Mouse (Mus musculus): ENCODE data around the gene Agbl4. TPM values are rescaled to one million over a fixed set of nuclear protein-coding genes. Genes with fewer than 3 reads are reported as not detected.
"Not testable (repeated sequence)": the region's sequence is repeated elsewhere in the genome, so short reads cannot be mapped to it uniquely, and the experiment has no call there.

Agbl4 gene
- polyA plus RNA-seq, 1 experiment from 2014 or later: 1.5 TPM

GRCm38 (mm10) chr4:111147748-111148147 is 750.3 kb downstream of the Agbl4 start:
- Histone ChIP-seq H3K4me2 (no peak overlapping the region), H3K9me3 (replicated peaks) (no peaks in the 10 kb centered on the region), H3K27me3 (no peaks in the 10 kb centered on the region), H3K4me1 (replicated peaks) (no peaks in the 10 kb centered on the region), H3K9ac (no peak overlapping the region), H3K27ac (no peak overlapping the region), H3K4me3 (no peak overlapping the region), H3K36me3 (no peaks in the 10 kb centered on the region)
- WGBS: 77% methylated on average over 1 of the region's 1 CpGs
- ATAC-seq (replicated peaks; ENCODE audit: insufficient number of reproducible peaks, insufficient read depth, low FRiP score, low read depth): no peak

DNA sequence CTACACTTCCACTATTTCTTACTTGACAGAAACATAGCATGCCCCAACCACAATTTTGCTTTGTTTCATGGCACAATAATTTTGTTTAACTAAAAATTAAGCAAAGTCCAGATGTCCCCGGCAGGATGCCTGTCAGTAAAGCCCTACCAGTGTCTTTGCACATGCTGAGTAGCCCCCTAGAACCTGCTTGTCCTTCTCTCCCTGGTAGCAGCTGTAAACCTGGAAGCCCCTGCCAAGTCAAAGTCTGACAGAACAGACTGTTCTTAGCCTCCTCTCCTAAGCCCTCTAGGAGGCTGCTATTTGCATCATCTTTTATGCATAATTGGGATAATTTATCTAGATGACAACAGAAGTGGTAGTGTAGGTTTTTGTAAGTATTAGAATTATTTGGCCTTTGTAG is 758.4 kb downstream of the Agbl4 start:
- Histone ChIP-seq H3K27me3 (no peaks in the 10 kb centered on the region), H3K4me1 (replicated peaks) (no peaks in the 10 kb centered on the region), H3K27ac (no peak overlapping the region), H3K4me3 (no peak overlapping the region), H3K36me3 (no peaks in the 10 kb centered on the region), H3K9me3 (replicated peaks) (no peaks in the 10 kb centered on the region), H3K4me2 (no peak overlapping the region), H3K9ac (no peak overlapping the region)
- WGBS: 77% methylated on average over 1 of the region's 1 CpGs
- ATAC-seq (replicated peaks; ENCODE audit: insufficient number of reproducible peaks, insufficient read depth, low FRiP score, low read depth): no peak

DNA sequence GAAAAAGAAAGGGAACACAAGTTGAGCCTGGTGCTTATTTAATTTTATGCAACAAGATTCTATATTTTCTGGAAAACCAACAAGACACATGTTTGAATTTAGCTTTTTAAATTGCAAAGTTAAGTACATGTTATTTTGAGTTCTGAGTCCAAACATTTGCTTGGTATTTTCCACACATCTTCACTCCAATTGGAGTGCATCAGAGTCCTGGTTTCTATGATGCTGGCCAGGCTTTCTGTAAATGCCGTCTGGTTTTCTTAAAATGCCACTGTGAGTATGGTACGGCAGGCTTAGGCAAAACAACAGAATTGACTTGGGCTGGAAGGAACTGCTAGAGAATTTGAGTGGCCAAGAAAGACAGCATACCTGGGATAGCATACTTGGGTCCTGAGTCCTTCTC is 784.0 kb downstream of the Agbl4 start:
- ATAC-seq (replicated peaks; ENCODE audit: insufficient number of reproducible peaks, insufficient read depth, low FRiP score, low read depth): no peak
- 61% methylated on average over 2 of the region's 2 CpGs for WGBS
- Histone ChIP-seq H3K9ac (no peak overlapping the region), H3K27me3 (no peaks in the 10 kb centered on the region), H3K4me3 (no peak overlapping the region), H3K4me2 (no peak overlapping the region), H3K36me3 (no peaks in the 10 kb centered on the region), H3K27ac (no peak overlapping the region), H3K9me3 (replicated peaks) (no peaks in the 10 kb centered on the region), H3K4me1 (replicated peaks) (no peaks in the 10 kb centered on the region)

- Histone ChIP-seq H3K4me1 (replicated peaks) (no peaks in the 10 kb centered on the region), H3K4me2 (no peak overlapping the region), H3K9ac (no peak overlapping the region), H3K36me3 (no peaks in the 10 kb centered on the region), H3K27ac (no peak overlapping the region), H3K4me3 (no peak overlapping the region), H3K9me3 (replicated peaks) (no peaks in the 10 kb centered on the region), H3K27me3 (no peaks in the 10 kb centered on the region)
- ATAC-seq (replicated peaks; ENCODE audit: insufficient number of reproducible peaks, insufficient read depth, low FRiP score, low read depth): no peak
- 74% methylated on average over 2 of the region's 2 CpGs for WGBS
These were observed 802.6 kb downstream of the Agbl4 start for GRCm38 (mm10) chr4:111200100-111200499.

DNA sequence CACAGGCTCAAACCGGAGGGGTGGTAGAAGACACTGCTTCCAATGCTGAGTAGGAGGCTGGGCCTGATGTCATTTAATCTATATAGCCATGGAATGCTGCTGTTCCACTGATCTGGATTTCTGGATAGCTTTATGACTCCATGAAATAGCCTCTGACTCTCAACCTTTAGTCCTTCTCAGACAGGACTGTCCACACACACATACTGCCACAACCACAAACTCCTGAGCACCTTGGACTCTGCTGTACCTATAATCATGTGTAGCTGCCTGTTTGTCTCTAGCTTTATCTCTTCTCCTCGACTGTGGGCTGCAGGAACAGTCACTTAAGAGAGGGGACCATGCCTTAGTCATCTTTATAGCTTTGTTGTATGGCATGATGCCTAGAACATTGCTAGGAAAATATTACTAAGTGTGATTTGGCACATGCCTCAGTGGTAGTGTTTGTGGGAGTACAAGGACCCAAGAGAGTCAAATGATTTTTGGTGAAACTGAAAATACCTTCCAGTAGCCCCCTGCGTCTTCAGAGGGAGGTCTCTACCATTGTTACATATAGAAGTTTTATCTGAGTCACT is 817.8 kb downstream of the Agbl4 start:
- Histone ChIP-seq H3K9ac (no peak overlapping the region), H3K4me3 (no peak overlapping the region), H3K9me3 (replicated peaks) (no peaks in the 10 kb centered on the region), H3K36me3 (no peaks in the 10 kb centered on the region), H3K27ac (no peak overlapping the region), H3K4me2 (no peak overlapping the region), H3K27me3 (no peaks in the 10 kb centered on the region), H3K4me1 (replicated peaks) (no peaks in the 10 kb centered on the region)
- 52% methylated on average over 3 of the region's 3 CpGs for WGBS
- ATAC-seq (replicated peaks; ENCODE audit: insufficient number of reproducible peaks, insufficient read depth, low FRiP score, low read depth): no peak

DNA sequence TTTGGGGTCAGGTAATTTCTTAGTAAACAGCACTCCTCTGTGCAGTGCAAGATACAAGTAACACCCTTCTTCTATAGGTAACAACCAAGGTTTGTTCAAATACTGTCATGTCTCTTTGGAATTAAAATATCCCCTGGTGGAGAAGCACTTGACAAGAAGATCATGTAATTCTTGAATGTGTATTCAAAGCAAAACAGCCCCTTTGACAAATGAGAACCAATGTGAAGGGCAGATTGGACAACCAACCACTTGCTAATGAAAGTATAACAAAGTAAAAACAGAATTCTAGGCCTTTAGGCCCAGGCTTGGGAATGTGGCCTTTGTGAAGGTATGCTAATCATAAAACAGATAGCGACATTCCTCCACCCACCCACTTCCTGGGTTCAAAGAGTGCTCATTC is 821.6 kb downstream of the Agbl4 start:
- H3K4me3 ChIP-seq; H3K27me3 ChIP-seq; H3K36me3 ChIP-seq; H3K9me3 ChIP-seq (replicated peaks); H3K4me1 ChIP-seq (replicated peaks); ATAC-seq (replicated peaks; ENCODE audit: insufficient number of reproducible peaks, insufficient read depth, low FRiP score, low read depth); H3K27ac ChIP-seq; H3K4me2 ChIP-seq; H3K9ac ChIP-seq: not testable (repeated sequence)
- 74% methylated on average over 1 of the region's 1 CpGs for WGBS

DNA sequence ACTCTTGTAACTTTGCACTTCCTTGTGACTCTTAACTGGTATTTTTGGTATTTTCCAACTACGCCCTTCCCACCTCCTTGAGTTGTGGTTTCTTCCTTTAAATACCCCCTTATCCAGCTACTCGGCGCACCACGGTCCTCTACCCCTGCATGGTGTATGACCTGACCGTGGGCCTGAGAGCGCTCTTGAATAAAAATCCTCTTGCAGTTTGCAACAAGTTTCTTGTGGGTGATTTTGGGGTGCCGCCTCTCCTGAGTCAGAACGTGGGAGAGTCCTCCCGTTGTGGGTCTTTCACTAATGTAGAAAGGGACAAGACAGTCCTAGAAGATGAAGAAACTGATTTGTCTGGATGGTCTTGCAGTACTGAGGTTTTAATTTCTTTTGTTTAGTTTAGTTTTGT is 822.1 kb downstream of the Agbl4 start:
- H3K9me3 ChIP-seq (replicated peaks); H3K27ac ChIP-seq; H3K4me3 ChIP-seq; H3K27me3 ChIP-seq; H3K9ac ChIP-seq; H3K4me2 ChIP-seq; H3K4me1 ChIP-seq (replicated peaks); ATAC-seq (replicated peaks; ENCODE audit: insufficient number of reproducible peaks, insufficient read depth, low FRiP score, low read depth); H3K36me3 ChIP-seq: not testable (repeated sequence)
- 90% methylated on average over 9 of the region's 9 CpGs for WGBS

DNA sequence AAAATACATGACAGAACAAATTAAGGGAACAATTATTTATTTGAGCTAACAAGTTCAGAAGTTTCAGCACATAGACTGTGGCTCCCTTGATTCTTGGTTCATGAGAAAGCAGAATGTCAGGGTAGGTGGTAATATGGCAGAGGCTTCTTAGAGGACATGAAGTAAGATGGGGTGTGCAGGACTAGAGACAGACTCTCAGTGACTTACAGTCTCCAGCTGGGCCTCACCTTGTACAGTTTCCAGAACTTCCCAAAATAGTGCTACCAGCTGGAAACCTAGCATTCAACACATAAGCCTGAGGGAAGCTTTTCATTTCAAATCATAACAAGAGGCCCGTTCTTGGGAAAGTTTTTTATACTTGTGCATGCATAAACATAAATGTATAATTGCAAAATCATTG is 836.4 kb downstream of the Agbl4 start:
- H3K27ac ChIP-seq: no peak overlapping the region
- H3K4me1 ChIP-seq (replicated peaks): no peaks in the 10 kb centered on the region
- H3K27me3 ChIP-seq: no peaks in the 10 kb centered on the region
- no peak overlapping the region for H3K4me3 ChIP-seq
- no peaks in the 10 kb centered on the region for H3K36me3 ChIP-seq
- no peak for ATAC-seq (replicated peaks; ENCODE audit: insufficient number of reproducible peaks, insufficient read depth, low FRiP score, low read depth)
- no peak overlapping the region for H3K4me2 ChIP-seq
- WGBS: 56% methylated on average over 1 of the region's 1 CpGs
- no peak overlapping the region for H3K9ac ChIP-seq
- H3K9me3 ChIP-seq (replicated peaks): no peaks in the 10 kb centered on the region

- H3K27me3 ChIP-seq: no peaks in the 10 kb centered on the region
- no peaks in the 10 kb centered on the region for H3K9me3 ChIP-seq (replicated peaks)
- ATAC-seq (replicated peaks; ENCODE audit: insufficient number of reproducible peaks, insufficient read depth, low FRiP score, low read depth): no peak
- 79% methylated on average over 5 of the region's 5 CpGs for WGBS
- H3K4me1 ChIP-seq (replicated peaks): 0 out of 2 replicates have a peak, but pooled peaks cover 2% of the 10 kb centered on the region
- no peak overlapping the region for H3K4me2 ChIP-seq
- no peak overlapping the region for H3K4me3 ChIP-seq
- no peak overlapping the region for H3K9ac ChIP-seq
- no peak overlapping the region for H3K27ac ChIP-seq
- no peaks in the 10 kb centered on the region for H3K36me3 ChIP-seq
These were observed 854.5 kb downstream of the Agbl4 start for GRCm38 (mm10) chr4:111251917-111252316.

- 15% methylated on average over 4 of the region's 4 CpGs for WGBS
- Histone ChIP-seq H3K4me3 (no peak overlapping the region), H3K9me3 (replicated peaks) (no peaks in the 10 kb centered on the region), H3K4me1 (replicated peaks) (0 out of 2 replicates have a peak, but pooled peaks cover 2% of the 10 kb centered on the region), H3K4me2 (no peak overlapping the region), H3K27me3 (no peaks in the 10 kb centered on the region), H3K36me3 (no peaks in the 10 kb centered on the region), H3K27ac (no peak overlapping the region), H3K9ac (no peak overlapping the region)
- no peak for ATAC-seq (replicated peaks; ENCODE audit: insufficient number of reproducible peaks, insufficient read depth, low FRiP score, low read depth)
These were observed 858.0 kb downstream of the Agbl4 start for GRCm38 (mm10) chr4:111255499-111255898.

GRCm38 (mm10) chr4:111256931-111257330 is 859.5 kb downstream of the Agbl4 start:
- ATAC-seq (replicated peaks; ENCODE audit: insufficient number of reproducible peaks, insufficient read depth, low FRiP score, low read depth): no peak
- no peaks in the 10 kb centered on the region for H3K27me3 ChIP-seq

GRCm38 (mm10) chr4:111280936-111281335 is 883.5 kb downstream of the Agbl4 start:
- H3K9ac ChIP-seq: no peak overlapping the region
- H3K27ac ChIP-seq: no peak overlapping the region
- 79% methylated on average over 2 of the region's 2 CpGs for WGBS
- no peak overlapping the region for H3K4me2 ChIP-seq
- H3K4me3 ChIP-seq: no peak overlapping the region
- no peaks in the 10 kb centered on the region for H3K4me1 ChIP-seq (replicated peaks)
- H3K27me3 ChIP-seq: no peaks in the 10 kb centered on the region
- H3K9me3 ChIP-seq (replicated peaks): no peaks in the 10 kb centered on the region
- no peaks in the 10 kb centered on the region for H3K36me3 ChIP-seq
- ATAC-seq (replicated peaks; ENCODE audit: insufficient number of reproducible peaks, insufficient read depth, low FRiP score, low read depth): no peak

More at GRCm38 (mm10) chr4:111256931-111257330, 859.5 kb downstream of the Agbl4 start:
- Histone ChIP-seq H3K4me3 (no peak overlapping the region), H3K4me1 (replicated peaks) (0 out of 2 replicates have a peak, but pooled peaks cover 2% of the 10 kb centered on the region), H3K9ac (no peak overlapping the region), H3K9me3 (replicated peaks) (no peaks in the 10 kb centered on the region), H3K36me3 (no peaks in the 10 kb centered on the region), H3K4me2 (no peak overlapping the region), H3K27ac (no peak overlapping the region)
